Mouse (Mus musculus): ENCODE measurements around the gene E4f1.

GRCm38 (mm10) chr17:24477985-24478600, 8.0 kb upstream of the E4f1 start:
- TF ChIP-seq CTCF (IDR thresholded peaks at IDR 0.05; ENCODE audit: low read depth, low read length) (no peak), POLR2A (IDR thresholded peaks at IDR 0.05; ENCODE audit: borderline replicate concordance, low read depth, low read length) (no peak)

All from bone marrow macrophage, adult 2 months (primary cell).